Mouse (Mus musculus): ENCODE results near the gene Cfap70. TPM values are rescaled to one million over a fixed set of nuclear protein-coding genes. Genes with fewer than 3 reads are reported as not detected.

The Cfap70 gene
- polyA plus RNA-seq, 1 experiment from 2014 or later: 1.3 TPM

- ATAC-seq (ENCODE audit: low FRiP score): peak; percentile 97
- H3K9ac ChIP-seq: peak within 1 kb of the TSS; percentile 85
- peaks cover 12% of the 10 kb centered on the region; the same call in 1 of the 2 replicates for H3K4me1 ChIP-seq (replicated peaks; ENCODE audit: control insufficient read depth, insufficient read depth, low read length)
- H3K4me2 ChIP-seq (replicated peaks): peak within 1 kb of the TSS; percentile 57
- peak within 1 kb of the TSS; percentile 63 for H3K4me3 ChIP-seq (replicated peaks; ENCODE audit: low read length)
- H3K9me3 ChIP-seq (ENCODE audit: control insufficient read depth, low read length): no peaks in the 10 kb centered on the region
- H3K27me3 ChIP-seq (ENCODE audit: control insufficient read depth, insufficient read depth, low read length): no peaks in the 10 kb centered on the region
- peak within 1 kb of the TSS; percentile 86 for H3K27ac ChIP-seq
- WGBS: under 1% methylated on average over 63 of the region's 68 CpGs
- H3K36me3 ChIP-seq (replicated peaks; ENCODE audit: control insufficient read depth, insufficient read depth): peaks cover 22% of the 10 kb centered on the region
- DNase-seq (ENCODE audit: low spot score): peak; percentile 96
Observed at GRCm38 (mm10) chr14:20393205-20393913, 58.7 kb downstream of the Cfap70 start, which contains the start of gene Mrps16. Mrps16 (minus strand) TSS chr14:20393634.

GRCm38 (mm10) chr14:20392326-20392725 lies 59.7 kb downstream of the Cfap70 start:
- Histone ChIP-seq H3K4me1 (replicated peaks; ENCODE audit: control insufficient read depth, insufficient read depth, low read length) (peaks cover 22% of the 10 kb centered on the region), H3K27ac (no peak overlapping the region), H3K27me3 (ENCODE audit: control insufficient read depth, insufficient read depth, low read length) (no peaks in the 10 kb centered on the region), H3K4me2 (replicated peaks) (peak overlapping the region; percentile 57; the same call in 1 of the 2 replicates), H3K9ac (no peak overlapping the region), H3K9me3 (ENCODE audit: control insufficient read depth, low read length) (no peaks in the 10 kb centered on the region), H3K4me3 (replicated peaks; ENCODE audit: low read length) (no peak overlapping the region), H3K36me3 (replicated peaks; ENCODE audit: control insufficient read depth, insufficient read depth) (peaks cover 28% of the 10 kb centered on the region)
- DNase-seq (ENCODE audit: low spot score): no peak
- WGBS: 92% methylated on average over 3 of the region's 4 CpGs
- no peak for ATAC-seq (ENCODE audit: low FRiP score)

GRCm38 (mm10) chr14:20389446-20390079 lies 62.5 kb downstream of the Cfap70 start:
- no peak for ATAC-seq (ENCODE audit: low FRiP score)
- H3K27me3 ChIP-seq (ENCODE audit: control insufficient read depth, insufficient read depth, low read length): no peaks in the 10 kb centered on the region
- H3K4me2 ChIP-seq (replicated peaks): peak overlapping the region; percentile 84
- no peaks in the 10 kb centered on the region for H3K9me3 ChIP-seq (ENCODE audit: control insufficient read depth, low read length)
- peaks cover 52% of the 10 kb centered on the region for H3K36me3 ChIP-seq (replicated peaks; ENCODE audit: control insufficient read depth, insufficient read depth)
- WGBS: 90% methylated on average over 8 of the region's 8 CpGs
- no peak overlapping the region for H3K27ac ChIP-seq
- H3K4me3 ChIP-seq (replicated peaks; ENCODE audit: low read length): peak overlapping the region; percentile 88
- peaks cover 35% of the 10 kb centered on the region for H3K4me1 ChIP-seq (replicated peaks; ENCODE audit: control insufficient read depth, insufficient read depth, low read length)
- peak overlapping the region; percentile 81; the same call in 1 of the 2 replicates for H3K9ac ChIP-seq
- DNase-seq (ENCODE audit: low spot score): no peak

- peak within 1 kb of the TSS; percentile 81 for H3K9ac ChIP-seq
- DNase-seq (ENCODE audit: low spot score) (peak; percentile 93), ATAC-seq (ENCODE audit: low FRiP score) (peak; percentile 75)
- under 1% methylated on average over 59 of the region's 59 CpGs for WGBS
- H3K4me1 ChIP-seq (replicated peaks; ENCODE audit: control insufficient read depth, insufficient read depth, low read length): peaks cover 31% of the 10 kb centered on the region
- H3K27me3 ChIP-seq (ENCODE audit: control insufficient read depth, insufficient read depth, low read length): no peaks in the 10 kb centered on the region
- no peaks in the 10 kb centered on the region for H3K9me3 ChIP-seq (ENCODE audit: control insufficient read depth, low read length)
- H3K4me3 ChIP-seq (replicated peaks; ENCODE audit: low read length): peak within 1 kb of the TSS; percentile 88
- H3K27ac ChIP-seq: peak within 1 kb of the TSS; percentile 87
- H3K36me3 ChIP-seq (replicated peaks; ENCODE audit: control insufficient read depth, insufficient read depth): peaks cover 62% of the 10 kb centered on the region
- peak within 1 kb of the TSS; percentile 84 for H3K4me2 ChIP-seq (replicated peaks)
Observed at GRCm38 (mm10) chr14:20388441-20389129, 63.4 kb downstream of the Cfap70 start, which contains the start of gene Dnajc9. Dnajc9 (minus strand) TSS chr14:20388910.

GRCm38 (mm10) chr14:20379753-20380430 lies 72.1 kb downstream of the Cfap70 start:
- no peak overlapping the region for H3K4me3 ChIP-seq (replicated peaks; ENCODE audit: low read length)
- H3K27me3 ChIP-seq (ENCODE audit: control insufficient read depth, insufficient read depth, low read length): no peaks in the 10 kb centered on the region
- peaks cover 77% of the 10 kb centered on the region for H3K36me3 ChIP-seq (replicated peaks; ENCODE audit: control insufficient read depth, insufficient read depth)

GRCm38 (mm10) chr14:20379087-20379640 lies 72.9 kb downstream of the Cfap70 start:
- no peak overlapping the region for H3K4me3 ChIP-seq (replicated peaks; ENCODE audit: low read length)
- no peaks in the 10 kb centered on the region for H3K9me3 ChIP-seq (ENCODE audit: control insufficient read depth, low read length)
- no peak for DNase-seq (ENCODE audit: low spot score)
- ATAC-seq (ENCODE audit: low FRiP score): no peak
- H3K36me3 ChIP-seq (replicated peaks; ENCODE audit: control insufficient read depth, insufficient read depth): peaks cover 76% of the 10 kb centered on the region
- H3K4me2 ChIP-seq (replicated peaks): no peak overlapping the region
- no peak overlapping the region for H3K9ac ChIP-seq
- no peaks in the 10 kb centered on the region for H3K4me1 ChIP-seq (replicated peaks; ENCODE audit: control insufficient read depth, insufficient read depth, low read length)
- WGBS: 97% methylated on average over 5 of the region's 5 CpGs
- no peak overlapping the region for H3K27ac ChIP-seq
- H3K27me3 ChIP-seq (ENCODE audit: control insufficient read depth, insufficient read depth, low read length): no peaks in the 10 kb centered on the region

More at GRCm38 (mm10) chr14:20379753-20380430, 72.1 kb downstream of the Cfap70 start:
- no peaks in the 10 kb centered on the region for H3K9me3 ChIP-seq (ENCODE audit: control insufficient read depth, low read length)
- ATAC-seq (ENCODE audit: low FRiP score) (no peak), DNase-seq (ENCODE audit: low spot score) (no peak)
- no peak overlapping the region for H3K4me2 ChIP-seq (replicated peaks)
- no peak overlapping the region for H3K9ac ChIP-seq
- WGBS: 92% methylated on average over 9 of the region's 9 CpGs
- no peaks in the 10 kb centered on the region for H3K4me1 ChIP-seq (replicated peaks; ENCODE audit: control insufficient read depth, insufficient read depth, low read length)
- H3K27ac ChIP-seq: no peak overlapping the region

- no peaks in the 10 kb centered on the region for H3K27me3 ChIP-seq (ENCODE audit: control insufficient read depth, insufficient read depth, low read length)
- peak; percentile 33 for DNase-seq (ENCODE audit: low spot score)
- no peak for ATAC-seq (ENCODE audit: low FRiP score)
Observed at GRCm38 (mm10) chr14:20378313-20379061, 73.5 kb downstream of the Cfap70 start.

GRCm38 (mm10) chr14:20377112-20377521 lies 74.9 kb downstream of the Cfap70 start:
- peaks cover 78% of the 10 kb centered on the region for H3K36me3 ChIP-seq (replicated peaks; ENCODE audit: control insufficient read depth, insufficient read depth)
- no peak overlapping the region for H3K27ac ChIP-seq
- no peaks in the 10 kb centered on the region for H3K4me1 ChIP-seq (replicated peaks; ENCODE audit: control insufficient read depth, insufficient read depth, low read length)
- DNase-seq (ENCODE audit: low spot score): no peak
- no peak overlapping the region for H3K4me2 ChIP-seq (replicated peaks)
- H3K4me3 ChIP-seq (replicated peaks; ENCODE audit: low read length): no peak overlapping the region
- no peak for ATAC-seq (ENCODE audit: low FRiP score)
- H3K9ac ChIP-seq: no peak overlapping the region
- 95% methylated on average over 4 of the region's 4 CpGs for WGBS
- no peaks in the 10 kb centered on the region for H3K27me3 ChIP-seq (ENCODE audit: control insufficient read depth, insufficient read depth, low read length)
- H3K9me3 ChIP-seq (ENCODE audit: control insufficient read depth, low read length): no peaks in the 10 kb centered on the region

More at GRCm38 (mm10) chr14:20378313-20379061, 73.5 kb downstream of the Cfap70 start:
- no peak overlapping the region for H3K9ac ChIP-seq
- H3K9me3 ChIP-seq (ENCODE audit: control insufficient read depth, low read length): no peaks in the 10 kb centered on the region
- peaks cover 76% of the 10 kb centered on the region for H3K36me3 ChIP-seq (replicated peaks; ENCODE audit: control insufficient read depth, insufficient read depth)
- H3K27ac ChIP-seq: no peak overlapping the region
- no peak overlapping the region for H3K4me3 ChIP-seq (replicated peaks; ENCODE audit: low read length)
- H3K4me2 ChIP-seq (replicated peaks): no peak overlapping the region
- no peaks in the 10 kb centered on the region for H3K4me1 ChIP-seq (replicated peaks; ENCODE audit: control insufficient read depth, insufficient read depth, low read length)
- WGBS: 43% methylated on average over 13 of the region's 13 CpGs
